Mouse (Mus musculus): ENCODE results near the gene Txndc15. TPM values are rescaled to one million over a fixed set of nuclear protein-coding genes. Genes with fewer than 3 reads are reported as not detected.
"Not testable (repeated sequence)": the region's sequence is repeated elsewhere in the genome, so short reads cannot be mapped to it uniquely, and the experiment has no call there.

Gene Txndc15
- polyA plus RNA-seq, 1 experiment from 2014 or later: 84.1 TPM

GRCm38 (mm10) chr13:55692535-55693242, 21.8 kb upstream of the Txndc15 start, which contains the start of gene B230219D22Rik:
Gene B230219D22Rik (plus strand): TSS chr13:55693124.
- DNase-seq (ENCODE audit: low spot score): peak; percentile 94
- H3K36me3 ChIP-seq (ENCODE audit: control insufficient read depth, insufficient read depth, low read length): no peaks in the 10 kb centered on the region
- peak within 1 kb of the TSS; percentile 100 for H3K9ac ChIP-seq (ENCODE audit: low read length)
- H3K9me3 ChIP-seq (ENCODE audit: control insufficient read depth, low read length): no peaks in the 10 kb centered on the region
- peak within 1 kb of the TSS; percentile 95 for H3K27ac ChIP-seq (ENCODE audit: low read depth, low read length)
- peaks cover 8% of the 10 kb centered on the region; the same call in 1 of the 2 replicates for H3K4me1 ChIP-seq (replicated peaks; ENCODE audit: control insufficient read depth, insufficient read depth, low read length)
- H3K27me3 ChIP-seq (ENCODE audit: control insufficient read depth, insufficient read depth, low read length): no peaks in the 10 kb centered on the region
- WGBS: 3% methylated on average over 51 of the region's 51 CpGs
- peak within 1 kb of the TSS; percentile 78 for H3K4me2 ChIP-seq (ENCODE audit: low read depth, low read length, severe bottlenecking)
- peak within 1 kb of the TSS; percentile 98 for H3K4me3 ChIP-seq (ENCODE audit: low read depth, low read length)
- peak; percentile 96 for ATAC-seq (replicated peaks; ENCODE audit: low FRiP score)

GRCm38 (mm10) chr13:55693243-55693721, 21.2 kb upstream of the Txndc15 start:
- Histone ChIP-seq H3K4me1 (replicated peaks; ENCODE audit: control insufficient read depth, insufficient read depth, low read length) (peaks cover 3% of the 10 kb centered on the region; the same call in 1 of the 2 replicates), H3K9me3 (ENCODE audit: control insufficient read depth, low read length) (no peaks in the 10 kb centered on the region), H3K27ac (ENCODE audit: low read depth, low read length) (peak overlapping the region; percentile 95), H3K4me3 (ENCODE audit: low read depth, low read length) (peak overlapping the region; percentile 98), H3K27me3 (ENCODE audit: control insufficient read depth, insufficient read depth, low read length) (no peaks in the 10 kb centered on the region), H3K36me3 (ENCODE audit: control insufficient read depth, insufficient read depth, low read length) (no peaks in the 10 kb centered on the region), H3K9ac (ENCODE audit: low read length) (peak overlapping the region; percentile 100), H3K4me2 (ENCODE audit: low read depth, low read length, severe bottlenecking) (peak overlapping the region; percentile 78)
- DNase-seq (ENCODE audit: low spot score) (peak; percentile 73), ATAC-seq (replicated peaks; ENCODE audit: low FRiP score) (peak; percentile 70)
- WGBS: under 1% methylated on average over 44 of the region's 70 CpGs

- peak overlapping the region; percentile 100 for H3K9ac ChIP-seq (ENCODE audit: low read length)
- no peak overlapping the region for H3K27ac ChIP-seq (ENCODE audit: low read depth, low read length)
- peaks cover 3% of the 10 kb centered on the region; the same call in 1 of the 2 replicates for H3K4me1 ChIP-seq (replicated peaks; ENCODE audit: control insufficient read depth, insufficient read depth, low read length)
- DNase-seq (ENCODE audit: low spot score): no peak
- H3K36me3 ChIP-seq (ENCODE audit: control insufficient read depth, insufficient read depth, low read length): peaks cover 2% of the 10 kb centered on the region; the same call in 1 of the 2 replicates
- H3K4me2 ChIP-seq (ENCODE audit: low read depth, low read length, severe bottlenecking): peak overlapping the region; percentile 78
- ATAC-seq (replicated peaks; ENCODE audit: low FRiP score): no peak
- H3K27me3 ChIP-seq (ENCODE audit: control insufficient read depth, insufficient read depth, low read length): no peaks in the 10 kb centered on the region
- WGBS: 25% methylated on average over 8 of the region's 8 CpGs
- H3K4me3 ChIP-seq (ENCODE audit: low read depth, low read length): peak overlapping the region; percentile 98
- no peaks in the 10 kb centered on the region for H3K9me3 ChIP-seq (ENCODE audit: control insufficient read depth, low read length)
Measured at GRCm38 (mm10) chr13:55694110-55694509, 20.3 kb upstream of the Txndc15 start.

- WGBS: no CpG with 5 or more reads among the region's 3 CpGs
- DNase-seq (ENCODE audit: low spot score); H3K27ac ChIP-seq (ENCODE audit: low read depth, low read length); H3K9me3 ChIP-seq (ENCODE audit: control insufficient read depth, low read length); H3K4me3 ChIP-seq (ENCODE audit: low read depth, low read length); ATAC-seq (replicated peaks; ENCODE audit: low FRiP score); H3K27me3 ChIP-seq (ENCODE audit: control insufficient read depth, insufficient read depth, low read length); H3K4me2 ChIP-seq (ENCODE audit: low read depth, low read length, severe bottlenecking); H3K4me1 ChIP-seq (replicated peaks; ENCODE audit: control insufficient read depth, insufficient read depth, low read length); H3K9ac ChIP-seq (ENCODE audit: low read length): not testable (repeated sequence)
- peaks cover 11% of the 10 kb centered on the region for H3K36me3 ChIP-seq (ENCODE audit: control insufficient read depth, insufficient read depth, low read length)
Measured at GRCm38 (mm10) chr13:55695989-55696388, 18.5 kb upstream of the Txndc15 start.

GRCm38 (mm10) chr13:55704301-55704700, 10.1 kb upstream of the Txndc15 start:
- H3K9me3 ChIP-seq (ENCODE audit: control insufficient read depth, low read length): no peaks in the 10 kb centered on the region; the same call in 1 of the 2 replicates
- DNase-seq (ENCODE audit: low spot score) (no peak), ATAC-seq (replicated peaks; ENCODE audit: low FRiP score) (no peak)
- H3K4me1 ChIP-seq (replicated peaks; ENCODE audit: control insufficient read depth, insufficient read depth, low read length): no peaks in the 10 kb centered on the region
- peaks cover 18% of the 10 kb centered on the region for H3K36me3 ChIP-seq (ENCODE audit: control insufficient read depth, insufficient read depth, low read length)
- WGBS: 93% methylated on average over 4 of the region's 4 CpGs
- no peak overlapping the region for H3K9ac ChIP-seq (ENCODE audit: low read length)
- H3K4me2 ChIP-seq (ENCODE audit: low read depth, low read length, severe bottlenecking): no peak overlapping the region
- no peak overlapping the region for H3K4me3 ChIP-seq (ENCODE audit: low read depth, low read length)
- H3K27ac ChIP-seq (ENCODE audit: low read depth, low read length): no peak overlapping the region
- no peaks in the 10 kb centered on the region for H3K27me3 ChIP-seq (ENCODE audit: control insufficient read depth, insufficient read depth, low read length)

- Histone ChIP-seq H3K9me3 (ENCODE audit: control insufficient read depth, low read length) (no peaks in the 10 kb centered on the region), H3K4me1 (replicated peaks; ENCODE audit: control insufficient read depth, insufficient read depth, low read length) (no peaks in the 10 kb centered on the region; the same call in 1 of the 2 replicates), H3K4me3 (ENCODE audit: low read depth, low read length) (no peak overlapping the region), H3K27me3 (ENCODE audit: control insufficient read depth, insufficient read depth, low read length) (no peaks in the 10 kb centered on the region), H3K36me3 (ENCODE audit: control insufficient read depth, insufficient read depth, low read length) (no peaks in the 10 kb centered on the region), H3K9ac (ENCODE audit: low read length) (no peak overlapping the region), H3K27ac (ENCODE audit: low read depth, low read length) (no peak overlapping the region), H3K4me2 (ENCODE audit: low read depth, low read length, severe bottlenecking) (no peak overlapping the region)
- DNase-seq (ENCODE audit: low spot score) (peak; percentile 47), ATAC-seq (replicated peaks; ENCODE audit: low FRiP score) (no peak)
- 90% methylated on average over 3 of the region's 3 CpGs for WGBS
Measured at GRCm38 (mm10) chr13:55712846-55713245, 1.6 kb upstream of the Txndc15 start.

- Histone ChIP-seq H3K36me3 (ENCODE audit: control insufficient read depth, insufficient read depth, low read length) (no peaks in the 10 kb centered on the region; the same call in 1 of the 2 replicates), H3K4me2 (ENCODE audit: low read depth, low read length, severe bottlenecking) (peak overlapping the region; percentile 66), H3K27me3 (ENCODE audit: control insufficient read depth, insufficient read depth, low read length) (no peaks in the 10 kb centered on the region), H3K9me3 (ENCODE audit: control insufficient read depth, low read length) (no peaks in the 10 kb centered on the region), H3K27ac (ENCODE audit: low read depth, low read length) (peak overlapping the region; percentile 83; the same call in 1 of the 2 replicates), H3K9ac (ENCODE audit: low read length) (peak overlapping the region; percentile 98), H3K4me1 (replicated peaks; ENCODE audit: control insufficient read depth, insufficient read depth, low read length) (no peaks in the 10 kb centered on the region; the same call in 1 of the 2 replicates), H3K4me3 (ENCODE audit: low read depth, low read length) (peak overlapping the region; percentile 92)
- ATAC-seq (replicated peaks; ENCODE audit: low FRiP score): peak; percentile 10; the same call in 1 of the 2 replicates
- DNase-seq (ENCODE audit: low spot score): no peak
- WGBS: 12% methylated on average over 5 of the region's 5 CpGs
Measured at GRCm38 (mm10) chr13:55715167-55715512, 690 bp downstream of the Txndc15 start.

GRCm38 (mm10) chr13:55715908-55716510, 1.6 kb downstream of the Txndc15 start:
- Histone ChIP-seq H3K36me3 (ENCODE audit: control insufficient read depth, insufficient read depth, low read length) (no peaks in the 10 kb centered on the region; the same call in 1 of the 2 replicates), H3K4me2 (ENCODE audit: low read depth, low read length, severe bottlenecking) (no peak overlapping the region), H3K27me3 (ENCODE audit: control insufficient read depth, insufficient read depth, low read length) (no peaks in the 10 kb centered on the region), H3K9ac (ENCODE audit: low read length) (no peak overlapping the region), H3K27ac (ENCODE audit: low read depth, low read length) (no peak overlapping the region), H3K4me1 (replicated peaks; ENCODE audit: control insufficient read depth, insufficient read depth, low read length) (no peaks in the 10 kb centered on the region; the same call in 1 of the 2 replicates), H3K9me3 (ENCODE audit: control insufficient read depth, low read length) (no peaks in the 10 kb centered on the region), H3K4me3 (ENCODE audit: low read depth, low read length) (no peak overlapping the region)
- ATAC-seq (replicated peaks; ENCODE audit: low FRiP score) (no peak), DNase-seq (ENCODE audit: low spot score) (no peak)
- 88% methylated on average over 6 of the region's 7 CpGs for WGBS
